Mouse (Mus musculus) heart, embryonic 11.5 days (tissue): ENCODE measurements around the gene Galnt18. TPM values are rescaled to one million over a fixed set of nuclear protein-coding genes. Genes with fewer than 3 reads are reported as not detected.

ENCODE experiments used
- ATAC-seq: fragments of 200-750 bp; cut with Nextera tagmentation; replicated peaks from 2 replicates; pipeline ENCODE4 v1.8.0; 2017; ENCODE audit warnings: moderate library complexity; ENCODE audit not compliant: insufficient number of reproducible peaks, low FRiP score, low TSS enrichment
- H3K27ac ChIP-seq: fragments of 300-500 bp; sonication (generic); 2 replicates; pipeline ENCODE4 v1.5.1; 2014; ENCODE audit warnings: mild to moderate bottlenecking, low read depth, low read length
- H3K27me3 ChIP-seq: fragments of 300-500 bp; sonication (generic); 2 replicates; pipeline ENCODE4 v1.6.1; 2014; ENCODE audit warnings: mild to moderate bottlenecking, low read length, mixed read lengths; ENCODE audit not compliant: control insufficient read depth, insufficient read depth
- H3K36me3 ChIP-seq: fragments of 300-500 bp; sonication (generic); 2 replicates; pipeline ENCODE4 v1.6.1; 2014; ENCODE audit warnings: mild to moderate bottlenecking, low read length, moderate library complexity, mixed read lengths; ENCODE audit not compliant: control insufficient read depth, insufficient read depth
- H3K4me1 ChIP-seq: fragments of 300-500 bp; sonication (generic); 2 replicates; pipeline ENCODE4 v1.6.1; 2014; ENCODE audit warnings: low read length; ENCODE audit not compliant: control insufficient read depth, insufficient read depth
- H3K4me2 ChIP-seq: fragments of 300-500 bp; sonication (generic); 2 replicates; pipeline ENCODE4 v1.6.1; 2014; ENCODE audit warnings: mild to moderate bottlenecking, moderate library complexity
- H3K4me3 ChIP-seq: fragments of 300-500 bp; sonication (generic); 2 replicates; pipeline ENCODE4 v1.5.1; 2014; ENCODE audit warnings: low read depth, low read length
- H3K9ac ChIP-seq: fragments of 300-500 bp; sonication (generic); 2 replicates; pipeline ENCODE4 v1.6.1; 2014; ENCODE audit warnings: mild to moderate bottlenecking, low read depth, low read length, moderate library complexity
- H3K9me3 ChIP-seq: fragments of 300-500 bp; sonication (generic); replicated peaks from 2 replicates; pipeline ENCODE4 v1.6.1; 2016; ENCODE audit warnings: low read length; ENCODE audit not compliant: control insufficient read depth
- WGBS: fragments of 180-500 bp; shearing (Covaris S2); extraction: QIAGEN DNeasy Blood & Tissue Kit; methylation state at CpG from one replicate; pipeline ENCODE4 v1.1.7; 2014; ENCODE audit not compliant: insufficient replicate concordance; 5-methylcytosine and 5-hydroxymethylcytosine counted together
- polyA plus RNA-seq: library from polyadenylated mRNA; unstranded; fragments of >200 nt; fragmentation: Nextera tagmentation; extraction: Ambion mirVana; gene quantifications from 2 replicates; pipeline ENCODE4 v1.2.1, GENCODE M21; 2014

Galnt18 gene
- polyA plus RNA-seq, 1 experiment from 2014 or later, result 6.6 TPM

DNA sequence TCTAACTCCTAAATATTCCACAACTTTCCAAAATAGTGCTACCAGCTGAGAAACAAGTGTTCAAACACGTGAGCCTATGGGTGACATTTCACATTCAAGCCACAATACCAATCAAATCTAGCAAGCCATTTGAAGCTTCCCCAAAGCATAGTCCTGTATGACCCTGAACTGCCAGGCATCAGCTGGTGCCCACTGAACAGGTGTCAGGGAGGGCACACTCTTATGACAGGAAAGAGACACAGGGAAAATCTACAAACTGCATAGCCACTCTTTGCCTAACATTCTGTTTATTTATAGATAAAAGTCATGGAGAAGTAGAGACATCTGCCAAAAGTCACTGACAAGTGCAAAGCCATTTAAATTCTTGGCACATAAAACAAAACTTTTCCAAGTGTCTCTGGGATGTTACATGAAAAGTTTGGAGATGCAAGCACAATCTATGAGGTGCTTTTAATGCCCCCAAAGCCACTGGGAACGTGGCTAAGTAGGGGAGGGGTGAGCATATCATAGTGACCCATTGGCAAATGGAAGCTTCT lies 280.5 kb downstream of the Galnt18 start:
- WGBS, result 59% methylated on average over 2 of the region's 2 CpGs
- Histone ChIP-seq H3K27ac (no peak overlapping the region), H3K9ac (no peak overlapping the region), H3K4me1 (no peaks in the 10 kb centered on the region), H3K9me3 (no peaks in the 10 kb centered on the region), H3K36me3 (no peaks in the 10 kb centered on the region), H3K4me3 (no peak overlapping the region), H3K27me3 (no peaks in the 10 kb centered on the region), H3K4me2 (no peak overlapping the region)
- ATAC-seq, result no peak

DNA sequence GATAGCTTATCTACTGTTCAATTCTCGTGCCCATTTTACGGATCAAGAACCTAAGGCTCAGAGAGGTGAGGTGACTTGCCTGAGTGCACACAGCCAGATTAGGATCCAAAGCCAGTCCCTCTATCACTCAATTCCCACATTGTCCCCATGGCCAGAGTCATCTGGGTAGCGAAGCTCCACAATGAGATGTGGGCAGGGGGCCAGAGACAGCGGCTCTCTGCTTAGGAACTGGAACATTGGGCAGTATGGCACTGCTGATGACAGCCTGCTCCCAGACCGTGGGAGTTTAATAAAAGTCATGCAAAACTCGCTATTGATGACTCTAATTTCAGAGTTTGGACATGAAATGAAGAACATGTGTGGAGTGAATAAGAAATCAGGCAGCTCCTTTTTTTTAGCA lies 282.6 kb downstream of the Galnt18 start:
- ATAC-seq, result no peak
- H3K4me1 ChIP-seq, result no peaks in the 10 kb centered on the region
- H3K27ac ChIP-seq, result no peak overlapping the region
- H3K36me3 ChIP-seq, result no peaks in the 10 kb centered on the region
- WGBS, result 82% methylated on average over 6 of the region's 6 CpGs
- H3K9ac ChIP-seq, result no peak overlapping the region
- no peaks in the 10 kb centered on the region for H3K9me3 ChIP-seq
- H3K27me3 ChIP-seq, result no peaks in the 10 kb centered on the region
- H3K4me3 ChIP-seq, result no peak overlapping the region
- H3K4me2 ChIP-seq, result no peak overlapping the region

DNA sequence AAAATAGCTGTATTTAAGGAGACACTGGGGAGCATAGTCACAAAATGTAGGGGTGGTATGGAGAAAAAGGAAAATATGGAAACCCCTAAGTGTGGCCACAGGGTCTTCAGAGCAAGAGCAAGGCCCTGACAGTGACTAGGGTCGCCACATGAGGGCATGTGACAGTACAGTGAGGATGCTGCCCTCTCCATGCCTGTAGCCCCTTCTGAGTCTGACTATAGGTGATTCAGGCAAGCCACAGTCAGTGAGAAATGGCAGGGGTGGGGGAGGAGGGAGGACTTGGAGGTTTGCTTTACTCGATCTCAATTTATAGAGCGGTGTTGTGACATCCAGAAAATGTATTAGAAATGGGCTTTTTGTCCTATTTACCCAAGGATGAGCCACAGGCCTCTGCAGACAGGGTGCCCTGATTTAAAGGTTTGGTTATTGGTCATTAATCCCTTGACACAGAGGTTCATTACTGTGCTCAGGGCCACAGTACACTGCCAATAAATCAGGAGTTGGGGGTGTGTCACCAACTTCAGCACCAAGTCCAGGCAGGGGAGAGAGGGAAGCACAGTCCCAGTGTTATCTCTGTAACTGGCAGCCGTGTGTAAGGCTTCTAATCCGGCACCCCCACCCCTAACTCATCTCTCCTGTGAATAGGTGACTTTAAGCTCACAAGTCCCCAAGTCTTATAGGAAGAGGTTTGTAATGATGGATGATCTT lies 287.4 kb downstream of the Galnt18 start:
- no peaks in the 10 kb centered on the region for H3K9me3 ChIP-seq
- 56% methylated on average over 5 of the region's 5 CpGs for WGBS
- H3K27me3 ChIP-seq, result no peaks in the 10 kb centered on the region
- H3K36me3 ChIP-seq, result no peaks in the 10 kb centered on the region
- H3K9ac ChIP-seq, result no peak overlapping the region
- no peak for ATAC-seq
- no peak overlapping the region for H3K4me3 ChIP-seq
- H3K4me1 ChIP-seq, result no peaks in the 10 kb centered on the region; the same call in 1 of the 2 replicates
- H3K27ac ChIP-seq, result no peak overlapping the region
- H3K4me2 ChIP-seq, result no peak overlapping the region

DNA sequence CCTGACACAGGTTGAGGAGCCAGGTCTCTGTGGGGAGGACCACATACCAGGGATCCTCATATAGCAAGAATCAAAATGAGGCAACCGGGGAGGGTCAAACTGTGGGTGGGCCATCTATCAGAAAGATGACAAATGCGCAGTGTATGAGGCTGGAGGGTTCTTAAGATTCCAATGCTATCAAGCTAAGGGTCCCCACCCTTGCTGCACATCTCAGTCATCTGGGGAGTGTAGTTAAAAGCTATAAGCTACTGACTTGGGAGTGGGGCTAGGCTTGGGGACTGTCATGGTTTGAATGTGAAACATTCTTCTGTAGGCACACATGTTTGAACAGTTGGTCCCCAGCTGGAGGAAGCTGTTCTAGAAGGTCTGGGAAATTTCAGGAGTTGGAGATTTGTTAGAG lies 288.2 kb downstream of the Galnt18 start:
- peak; percentile 42; the same call in 1 of the 2 replicates for ATAC-seq
- no peak overlapping the region for H3K9ac ChIP-seq
- H3K27me3 ChIP-seq, result no peaks in the 10 kb centered on the region
- no peaks in the 10 kb centered on the region; the same call in 1 of the 2 replicates for H3K4me1 ChIP-seq
- WGBS, result 44% methylated on average over 2 of the region's 2 CpGs
- H3K4me2 ChIP-seq, result no peak overlapping the region
- no peaks in the 10 kb centered on the region for H3K36me3 ChIP-seq
- no peak overlapping the region for H3K4me3 ChIP-seq
- peak overlapping the region; percentile 37 for H3K27ac ChIP-seq
- H3K9me3 ChIP-seq, result no peaks in the 10 kb centered on the region

DNA sequence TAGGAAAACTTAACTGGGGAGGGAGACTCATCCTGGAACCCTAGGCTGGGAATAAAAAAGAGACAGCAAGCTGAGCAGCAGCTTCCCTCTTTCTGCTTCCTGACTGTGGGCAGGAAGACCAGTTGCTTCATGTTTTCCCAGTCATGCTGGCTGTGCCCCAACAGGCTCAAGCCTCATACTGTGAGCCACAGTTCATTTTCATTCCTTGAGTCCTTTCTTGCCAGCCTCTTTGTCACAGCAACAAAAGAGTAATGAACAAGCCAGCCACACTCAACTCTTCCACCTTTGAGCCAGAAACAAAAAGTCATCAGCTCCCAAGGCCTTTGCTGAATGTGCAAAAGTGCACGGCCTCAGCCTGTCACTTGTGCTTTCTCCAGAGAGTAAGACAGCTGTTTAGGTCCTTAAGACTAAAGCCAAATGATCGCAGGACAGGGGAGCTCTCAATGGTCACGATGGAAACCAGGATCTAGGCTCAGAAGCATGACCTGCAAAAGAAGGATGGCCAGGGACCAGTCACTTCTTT lies 292.9 kb downstream of the Galnt18 start:
- 63% methylated on average over 3 of the region's 3 CpGs for WGBS

DNA sequence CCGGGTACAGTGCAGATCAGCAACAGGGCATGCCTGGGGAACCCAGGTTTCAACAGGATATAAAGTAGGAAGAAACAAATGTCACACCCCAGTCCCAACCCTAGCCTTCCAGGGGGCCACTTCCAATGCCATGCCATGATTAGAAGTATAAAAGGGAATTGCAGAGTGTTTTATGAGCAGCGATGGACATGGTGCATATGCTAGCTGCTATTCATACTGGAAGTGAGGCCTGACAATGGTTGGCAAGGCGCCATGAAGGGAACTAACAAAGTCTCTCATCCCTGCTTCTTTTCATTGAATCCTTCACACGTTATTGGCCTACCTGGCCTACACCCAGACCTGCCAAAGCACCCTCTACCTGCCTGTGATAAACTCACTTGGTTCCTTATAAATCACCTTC lies 295.9 kb downstream of the Galnt18 start:
- H3K4me2 ChIP-seq, result no peak overlapping the region
- H3K27ac ChIP-seq, result no peak overlapping the region
- H3K9me3 ChIP-seq, result no peaks in the 10 kb centered on the region
- H3K36me3 ChIP-seq, result no peaks in the 10 kb centered on the region
- no peaks in the 10 kb centered on the region for H3K4me1 ChIP-seq
- H3K4me3 ChIP-seq, result no peak overlapping the region
- 70% methylated on average over 4 of the region's 4 CpGs for WGBS
- no peak for ATAC-seq
- no peaks in the 10 kb centered on the region for H3K27me3 ChIP-seq
- H3K9ac ChIP-seq, result no peak overlapping the region

More for the DNA sequence above, 292.9 kb downstream of the Galnt18 start:
- Histone ChIP-seq H3K4me1 (no peaks in the 10 kb centered on the region; the same call in 1 of the 2 replicates), H3K27me3 (no peaks in the 10 kb centered on the region), H3K9me3 (no peaks in the 10 kb centered on the region), H3K36me3 (no peaks in the 10 kb centered on the region), H3K9ac (no peak overlapping the region), H3K27ac (no peak overlapping the region), H3K4me2 (no peak overlapping the region), H3K4me3 (no peak overlapping the region)
- ATAC-seq, result no peak

DNA sequence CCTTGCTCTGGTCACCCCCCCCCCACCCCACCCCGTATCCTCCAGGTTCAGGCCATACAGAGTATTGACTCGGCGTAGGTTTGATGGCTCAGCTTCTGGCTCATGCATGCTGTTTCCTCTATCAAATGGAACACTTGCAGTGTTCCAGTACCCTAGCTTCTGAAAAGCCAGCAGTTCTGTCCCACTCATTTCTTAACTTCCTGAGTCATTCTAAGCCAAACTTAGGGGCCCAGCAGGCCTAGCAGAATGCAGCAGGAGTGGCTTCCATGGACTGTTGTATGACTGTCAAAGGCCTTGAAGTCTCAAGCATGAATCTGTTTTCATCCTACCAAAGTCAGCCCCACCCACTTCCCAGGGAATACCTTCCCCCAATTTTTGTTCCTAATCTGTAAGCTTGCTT lies 296.5 kb downstream of the Galnt18 start:
- H3K4me1 ChIP-seq, result no peaks in the 10 kb centered on the region
- no peaks in the 10 kb centered on the region for H3K27me3 ChIP-seq
- 78% methylated on average over 3 of the region's 3 CpGs for WGBS
- no peaks in the 10 kb centered on the region for H3K36me3 ChIP-seq
- H3K27ac ChIP-seq, result no peak overlapping the region
- H3K4me2 ChIP-seq, result no peak overlapping the region
- no peak overlapping the region for H3K4me3 ChIP-seq
- no peak overlapping the region for H3K9ac ChIP-seq
- ATAC-seq, result no peak
- H3K9me3 ChIP-seq, result no peaks in the 10 kb centered on the region

DNA sequence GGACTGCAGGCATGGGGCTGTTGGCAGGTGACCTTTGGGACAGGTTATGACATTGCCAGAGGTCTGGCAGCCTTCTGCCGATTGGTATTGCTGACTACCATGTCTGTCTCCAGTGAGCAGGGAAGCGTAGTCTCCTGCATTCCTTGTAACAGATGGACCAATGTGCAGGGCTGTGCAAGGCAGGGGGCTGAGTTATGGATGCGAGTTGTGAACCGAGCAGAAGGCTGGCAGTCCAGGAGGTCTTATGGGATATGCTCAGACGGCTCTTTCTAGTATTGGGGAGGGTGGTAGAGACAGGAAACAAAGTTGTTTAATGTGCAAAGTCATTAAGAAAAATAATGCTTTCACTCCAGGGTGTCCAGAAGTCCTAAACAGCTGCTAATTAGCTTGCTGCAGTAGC lies 312.1 kb downstream of the Galnt18 start:
- H3K36me3 ChIP-seq, result no peaks in the 10 kb centered on the region
- H3K9me3 ChIP-seq, result no peaks in the 10 kb centered on the region
- no peak overlapping the region for H3K27ac ChIP-seq
- no peaks in the 10 kb centered on the region for H3K27me3 ChIP-seq
- H3K4me2 ChIP-seq, result no peak overlapping the region
- H3K9ac ChIP-seq, result no peak overlapping the region
- H3K4me3 ChIP-seq, result no peak overlapping the region
- WGBS, result 75% methylated on average over 5 of the region's 5 CpGs
- H3K4me1 ChIP-seq, result no peaks in the 10 kb centered on the region
- ATAC-seq, result no peak

DNA sequence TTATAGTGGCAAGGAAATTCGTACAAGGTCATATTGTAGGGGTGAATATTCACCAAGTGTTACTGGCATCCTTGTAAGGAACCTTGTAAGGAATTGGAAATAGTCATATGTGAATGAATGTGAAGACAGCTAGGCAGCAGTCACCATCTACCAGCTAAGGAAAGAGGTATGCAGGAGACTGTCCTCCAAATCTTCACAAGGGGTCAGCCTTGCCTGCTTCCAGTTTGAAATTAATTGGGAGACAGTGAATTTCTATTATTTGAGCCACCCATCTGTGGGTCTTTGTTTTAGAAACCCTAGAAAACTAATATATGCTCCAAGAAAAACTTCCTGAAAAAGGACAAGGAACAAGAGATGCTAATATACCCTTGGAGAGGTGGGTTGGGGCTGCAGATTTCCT lies 313.1 kb downstream of the Galnt18 start:
- 70% methylated on average over 1 of the region's 1 CpGs for WGBS
- Histone ChIP-seq H3K27ac (no peak overlapping the region), H3K27me3 (no peaks in the 10 kb centered on the region), H3K36me3 (no peaks in the 10 kb centered on the region), H3K4me1 (no peaks in the 10 kb centered on the region), H3K4me2 (no peak overlapping the region), H3K4me3 (no peak overlapping the region), H3K9me3 (no peaks in the 10 kb centered on the region), H3K9ac (no peak overlapping the region)
- ATAC-seq, result no peak
